Mouse (Mus musculus) cortical plate, adult 2 months (tissue): ENCODE measurements around the gene Dapk1.

ENCODE experiments used
- CTCF ChIP-seq: fragments of 200-500 bp; IDR thresholded peaks from 2 replicates; pipeline ENCODE4 v1.5.1; 2011; ENCODE audit warnings: mild to moderate bottlenecking, control low read depth, low read length; ENCODE audit not compliant: insufficient read depth; ENCODE audit errors: extremely low read depth
- POLR2A ChIP-seq: fragments of 200-500 bp; IDR thresholded peaks from 2 replicates; pipeline ENCODE4 v1.6.1; 2011; ENCODE audit warnings: mild to moderate bottlenecking, low read length, control low read depth; ENCODE audit not compliant: insufficient read depth; ENCODE audit errors: extremely low read depth

DNA sequence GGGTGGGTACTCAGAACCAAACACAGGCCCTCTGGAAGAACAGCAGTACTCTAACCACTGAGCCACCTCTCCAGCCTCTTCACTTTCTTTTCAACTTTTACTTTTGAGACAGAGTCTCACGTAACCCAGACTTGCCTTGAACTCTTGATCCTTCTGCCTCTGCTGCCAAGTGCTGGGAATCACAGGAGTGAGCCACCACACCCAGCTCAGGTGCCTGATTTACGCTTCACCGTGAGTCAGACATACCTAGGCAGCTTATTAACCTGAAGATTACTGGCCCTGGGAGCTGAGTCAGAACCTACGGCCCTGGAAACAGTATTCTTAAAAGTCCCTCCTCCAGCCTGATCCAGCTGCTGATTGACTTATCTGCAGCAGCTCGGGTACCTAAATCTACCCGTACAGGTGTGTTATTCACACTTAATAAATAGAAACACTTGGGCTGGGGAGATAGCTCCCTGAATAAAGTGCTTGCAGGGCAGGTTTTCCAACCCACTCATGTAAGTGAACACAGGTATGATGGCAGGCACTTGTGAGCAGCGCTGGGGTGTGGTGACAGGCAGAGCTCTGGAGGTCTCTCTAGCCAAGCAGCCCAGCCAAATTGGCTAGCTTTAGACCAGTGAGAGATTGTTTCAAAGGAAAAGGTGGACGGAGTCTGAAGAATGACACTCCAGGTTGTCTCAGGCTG, 60.9 kb downstream of the Dapk1 start:
- TF ChIP-seq CTCF, result no peak
- no peak for TF ChIP-seq POLR2A
